Mouse (Mus musculus): ENCODE results near the gene Gm20458.

GRCm38 (mm10) chr2:164431676-164432465 is 28.9 kb upstream of the Gm20458 start:
- TF ChIP-seq GATA1 (IDR thresholded peaks at IDR 0.05; ENCODE audit: low read length) (no peak), TAL1 (IDR thresholded peaks at IDR 0.05; ENCODE audit: low read length) (no peak)

Data from erythroblast, embryonic 14.5 days (primary cell).